Mouse (Mus musculus): ENCODE measurements at regions not wholly inside any gene's neighbourhood (a gene's known extent, or its start where the extent isn't known, plus 50 kb on each side); places are given as distances from the start of the nearest gene placed in this dataset.

GRCm38 (mm10) chr13:51004827-51005226, 95.9 kb upstream of the Spin1 start:
- no peak for TF ChIP-seq TAL1 (conservative IDR thresholded peaks at IDR 0.05; ENCODE audit: low read depth, low read length)
- no peak for TF ChIP-seq GATA1 (IDR thresholded peaks at IDR 0.05; ENCODE audit: borderline replicate concordance, low read length)
- no peak for TF ChIP-seq POLR2AphosphoS5 (IDR thresholded peaks at IDR 0.05; ENCODE audit: insufficient replicate concordance, low read depth, low read length)
- no peak for TF ChIP-seq GATA2 (IDR thresholded peaks at IDR 0.05; ENCODE audit: borderline replicate concordance, low read depth, low read length)
- TF ChIP-seq CTCF (IDR thresholded peaks at IDR 0.05; ENCODE audit: low read depth, low read length), result no peak
- no peak for ATAC-seq (ENCODE audit: extremely low read depth, insufficient number of reproducible peaks, low FRiP score, poor library complexity, severe bottlenecking)
- Histone ChIP-seq H3K27me3 (ENCODE audit: insufficient read depth, low read length) (no peaks in the 10 kb centered on the region), H3K4me1 (ENCODE audit: insufficient read depth, low read depth, low read length) (no peaks in the 10 kb centered on the region), H3K36me3 (replicated peaks) (no peaks in the 10 kb centered on the region), H3K9me3 (replicated peaks) (no peaks in the 10 kb centered on the region), H3K4me3 (ENCODE audit: low read depth, low read length) (no peak overlapping the region)
- DNase-seq (ENCODE audit: low spot score), result no peak

DNA sequence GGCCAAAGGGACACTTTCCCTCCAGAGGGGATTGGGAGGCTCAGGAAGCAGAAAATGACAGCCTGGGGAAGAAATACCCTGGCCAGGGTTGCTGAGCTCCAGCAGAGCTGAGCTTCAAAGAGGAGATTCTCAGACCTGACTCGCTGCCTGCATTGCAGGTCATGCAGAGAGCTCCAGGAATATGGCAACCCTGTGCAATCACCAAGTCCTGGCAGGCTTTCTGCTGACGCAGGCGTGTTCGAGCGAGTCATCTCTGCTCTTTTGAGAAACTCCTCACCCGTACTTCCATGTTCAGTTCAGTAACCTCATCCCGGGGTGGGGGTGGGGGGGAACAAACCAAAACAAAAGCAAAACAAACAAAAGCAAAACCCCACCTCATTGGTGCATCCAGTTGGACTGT, 89.9 kb upstream of the Spin1 start:
- no peak for ATAC-seq (ENCODE audit: extremely low read depth, insufficient number of reproducible peaks, low FRiP score, poor library complexity, severe bottlenecking)
- Histone ChIP-seq H3K27me3 (ENCODE audit: insufficient read depth, low read length) (no peaks in the 10 kb centered on the region), H3K4me1 (ENCODE audit: insufficient read depth, low read depth, low read length) (no peaks in the 10 kb centered on the region), H3K4me3 (ENCODE audit: low read depth, low read length) (no peak overlapping the region), H3K36me3 (replicated peaks) (no peaks in the 10 kb centered on the region), H3K9me3 (replicated peaks) (no peaks in the 10 kb centered on the region)
- no peak for DNase-seq (ENCODE audit: low spot score)
- TF ChIP-seq GATA1 (IDR thresholded peaks at IDR 0.05; ENCODE audit: borderline replicate concordance, low read length) (no peak), POLR2AphosphoS5 (IDR thresholded peaks at IDR 0.05; ENCODE audit: insufficient replicate concordance, low read depth, low read length) (no peak), CTCF (IDR thresholded peaks at IDR 0.05; ENCODE audit: low read depth, low read length) (no peak), TAL1 (conservative IDR thresholded peaks at IDR 0.05; ENCODE audit: low read depth, low read length) (no peak), GATA2 (IDR thresholded peaks at IDR 0.05; ENCODE audit: borderline replicate concordance, low read depth, low read length) (no peak)

- no peaks in the 10 kb centered on the region for H3K4me1 ChIP-seq (ENCODE audit: insufficient read depth, low read depth, low read length)
- H3K4me3 ChIP-seq (ENCODE audit: low read depth, low read length), result no peak overlapping the region
- no peaks in the 10 kb centered on the region for H3K9me3 ChIP-seq (replicated peaks)
- no peaks in the 10 kb centered on the region for H3K36me3 ChIP-seq (replicated peaks)
- ATAC-seq (ENCODE audit: extremely low read depth, insufficient number of reproducible peaks, low FRiP score, poor library complexity, severe bottlenecking), result no peak
- H3K27me3 ChIP-seq (ENCODE audit: insufficient read depth, low read length), result no peaks in the 10 kb centered on the region
- DNase-seq (ENCODE audit: low spot score), result no peak
- TF ChIP-seq POLR2AphosphoS5 (IDR thresholded peaks at IDR 0.05; ENCODE audit: insufficient replicate concordance, low read depth, low read length) (no peak), TAL1 (conservative IDR thresholded peaks at IDR 0.05; ENCODE audit: low read depth, low read length) (no peak), CTCF (IDR thresholded peaks at IDR 0.05; ENCODE audit: low read depth, low read length) (no peak), GATA2 (IDR thresholded peaks at IDR 0.05; ENCODE audit: borderline replicate concordance, low read depth, low read length) (no peak), GATA1 (IDR thresholded peaks at IDR 0.05; ENCODE audit: borderline replicate concordance, low read length) (no peak)
Measured at GRCm38 (mm10) chr13:51016209-51016608, 84.5 kb upstream of the Spin1 start.

DNA sequence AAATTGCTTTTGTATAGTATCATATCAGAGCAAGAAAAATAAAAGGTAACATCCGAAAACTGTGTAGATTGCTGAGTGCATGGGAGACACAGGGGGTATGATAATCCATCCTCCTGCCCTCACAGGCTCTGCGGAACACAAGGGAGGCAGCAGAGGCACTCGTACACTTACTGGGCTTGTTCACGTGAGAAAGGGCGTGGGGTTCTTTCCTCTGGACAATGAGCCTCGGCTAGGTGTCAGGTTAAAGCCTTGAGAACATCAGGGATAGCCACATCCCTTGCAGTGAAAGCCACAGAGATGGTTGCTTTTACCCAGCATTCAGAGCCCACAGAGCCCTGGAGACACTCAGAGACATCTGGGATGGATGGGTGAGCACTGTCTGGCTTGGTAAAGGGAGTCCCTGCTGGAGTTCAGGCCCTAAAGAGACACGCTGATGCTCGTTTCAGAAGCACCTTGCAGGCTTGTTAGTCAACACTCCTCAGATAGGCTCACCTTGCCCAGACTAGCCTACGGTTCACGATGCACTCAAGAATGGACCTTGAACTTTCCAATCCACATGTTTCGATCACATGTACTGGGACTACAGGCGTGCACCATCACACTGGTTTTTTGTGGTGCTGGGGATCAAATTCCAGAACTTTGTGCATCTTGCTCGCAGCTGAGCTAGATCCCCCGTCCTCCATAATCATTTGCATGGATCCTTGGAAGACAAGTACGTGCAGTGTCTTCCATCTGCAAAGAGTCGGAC, 83.5 kb upstream of the Spin1 start:
- H3K4me3 ChIP-seq (ENCODE audit: low read depth, low read length), result no peak overlapping the region
- no peaks in the 10 kb centered on the region for H3K9me3 ChIP-seq (replicated peaks)
- ATAC-seq (ENCODE audit: extremely low read depth, insufficient number of reproducible peaks, low FRiP score, poor library complexity, severe bottlenecking) (no peak), DNase-seq (ENCODE audit: low spot score) (no peak)
- TF ChIP-seq GATA1 (IDR thresholded peaks at IDR 0.05; ENCODE audit: borderline replicate concordance, low read length) (no peak), GATA2 (IDR thresholded peaks at IDR 0.05; ENCODE audit: borderline replicate concordance, low read depth, low read length) (no peak), CTCF (IDR thresholded peaks at IDR 0.05; ENCODE audit: low read depth, low read length) (no peak), POLR2AphosphoS5 (IDR thresholded peaks at IDR 0.05; ENCODE audit: insufficient replicate concordance, low read depth, low read length) (no peak), TAL1 (conservative IDR thresholded peaks at IDR 0.05; ENCODE audit: low read depth, low read length) (no peak)
- H3K4me1 ChIP-seq (ENCODE audit: insufficient read depth, low read depth, low read length), result no peaks in the 10 kb centered on the region
- no peaks in the 10 kb centered on the region for H3K27me3 ChIP-seq (ENCODE audit: insufficient read depth, low read length)
- no peaks in the 10 kb centered on the region for H3K36me3 ChIP-seq (replicated peaks)

GRCm38 (mm10) chr13:51017727-51018321, 82.9 kb upstream of the Spin1 start:
- TF ChIP-seq GATA2 (IDR thresholded peaks at IDR 0.05; ENCODE audit: borderline replicate concordance, low read depth, low read length) (no peak), CTCF (IDR thresholded peaks at IDR 0.05; ENCODE audit: low read depth, low read length) (no peak), TAL1 (conservative IDR thresholded peaks at IDR 0.05; ENCODE audit: low read depth, low read length) (no peak), POLR2AphosphoS5 (IDR thresholded peaks at IDR 0.05; ENCODE audit: insufficient replicate concordance, low read depth, low read length) (no peak), GATA1 (IDR thresholded peaks at IDR 0.05; ENCODE audit: borderline replicate concordance, low read length) (no peak)
- DNase-seq (ENCODE audit: low spot score) (no peak), ATAC-seq (ENCODE audit: extremely low read depth, insufficient number of reproducible peaks, low FRiP score, poor library complexity, severe bottlenecking) (no peak)
- Histone ChIP-seq H3K4me3 (ENCODE audit: low read depth, low read length) (no peak overlapping the region), H3K4me1 (ENCODE audit: insufficient read depth, low read depth, low read length) (no peaks in the 10 kb centered on the region), H3K27me3 (ENCODE audit: insufficient read depth, low read length) (no peaks in the 10 kb centered on the region), H3K9me3 (replicated peaks) (no peaks in the 10 kb centered on the region), H3K36me3 (replicated peaks) (no peaks in the 10 kb centered on the region)

DNA sequence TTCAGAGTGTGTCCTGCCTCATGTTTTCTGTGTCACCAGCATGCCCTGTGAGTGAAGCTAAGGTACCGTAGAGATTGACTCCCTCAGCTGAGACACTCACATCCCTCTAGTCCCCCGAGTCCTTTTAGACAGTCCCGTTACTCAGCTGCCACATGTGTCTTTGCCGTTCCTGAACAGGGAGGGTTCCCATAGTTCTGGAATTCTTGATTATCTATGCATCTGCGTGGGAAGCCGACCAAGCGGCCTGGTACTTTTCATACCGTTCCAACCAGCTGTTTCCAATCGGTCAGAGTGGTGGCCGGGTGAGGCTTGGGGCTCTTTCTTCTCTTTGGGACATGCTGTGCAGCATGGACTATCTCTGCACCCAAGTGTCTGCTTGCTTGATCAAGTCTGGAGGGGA, 82.3 kb upstream of the Spin1 start:
- H3K27me3 ChIP-seq (ENCODE audit: insufficient read depth, low read length), result no peaks in the 10 kb centered on the region
- H3K4me1 ChIP-seq (ENCODE audit: insufficient read depth, low read depth, low read length), result no peaks in the 10 kb centered on the region
- H3K9me3 ChIP-seq (replicated peaks), result no peaks in the 10 kb centered on the region
- no peak for TF ChIP-seq POLR2AphosphoS5 (IDR thresholded peaks at IDR 0.05; ENCODE audit: insufficient replicate concordance, low read depth, low read length)
- TF ChIP-seq CTCF (IDR thresholded peaks at IDR 0.05; ENCODE audit: low read depth, low read length), result no peak
- no peak for TF ChIP-seq TAL1 (conservative IDR thresholded peaks at IDR 0.05; ENCODE audit: low read depth, low read length)
- no peak for TF ChIP-seq GATA1 (IDR thresholded peaks at IDR 0.05; ENCODE audit: borderline replicate concordance, low read length)
- TF ChIP-seq GATA2 (IDR thresholded peaks at IDR 0.05; ENCODE audit: borderline replicate concordance, low read depth, low read length), result no peak
- H3K4me3 ChIP-seq (ENCODE audit: low read depth, low read length), result no peak overlapping the region
- DNase-seq (ENCODE audit: low spot score), result no peak
- H3K36me3 ChIP-seq (replicated peaks), result no peaks in the 10 kb centered on the region
- no peak for ATAC-seq (ENCODE audit: extremely low read depth, insufficient number of reproducible peaks, low FRiP score, poor library complexity, severe bottlenecking)
